ENCODE assay signal across 12 mouse cellular contexts in the genomic region with DNA sequence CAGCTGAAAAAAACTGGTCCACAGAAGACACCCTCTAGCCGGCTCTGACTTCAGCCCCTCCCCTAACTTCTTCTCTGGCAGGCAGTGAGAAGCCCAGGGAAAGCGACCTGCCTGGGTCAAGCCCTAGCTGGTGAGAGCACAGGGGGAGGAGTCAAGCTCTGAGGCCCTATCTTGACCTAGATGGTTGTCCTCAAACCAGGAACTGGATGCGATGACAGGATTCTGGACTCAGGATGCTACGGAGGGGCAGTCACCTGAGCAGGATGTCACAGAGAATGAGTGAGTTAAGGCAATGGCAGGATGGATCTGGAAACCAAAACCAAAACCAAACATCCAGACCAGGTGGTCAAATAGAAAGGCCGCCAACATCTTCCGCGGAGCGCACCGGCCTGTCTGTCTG. TPM values are rescaled to one million over a fixed set of nuclear protein-coding genes. Genes with fewer than 3 reads are reported as not detected.
DNase-seq lines count a peak whose midpoint lies in the region; ATAC-seq lines count a peak whose summit lies in the region.
"Had no signal": no experiment of that assay in that cellular context is flagged by ENCODE, and none has a peak within 500 bp of the region (broad histone marks: within the 10 kb centered on the region; RNA-seq: fewer than 3 reads in every experiment).

No protein-coding gene starts in this region.

- no peaks in the 10 kb centered on the region for H3K36me3 ChIP-seq in heart, embryonic 13.5 days
- no peaks in the 10 kb centered on the region for H3K36me3 ChIP-seq in heart, embryonic 12.5 days
- H3K36me3 ChIP-seq: forebrain, embryonic 10.5 days had no signal

- 0 out of 2 replicates have a peak overlapping the region, but pooled peaks have one; percentile 33 for H3K9ac ChIP-seq in heart, embryonic 13.5 days
- H3K9ac ChIP-seq in heart, embryonic 12.5 days, result no peak overlapping the region; the same call in 1 of the 2 replicates

- no peaks in the 10 kb centered on the region for H3K9me3 ChIP-seq in heart, embryonic 13.5 days
- no peaks in the 10 kb centered on the region for H3K9me3 ChIP-seq in heart, embryonic 12.5 days (replicated peaks)
- H3K9me3 ChIP-seq: forebrain, embryonic 10.5 days had no signal

- intact Hi-C loops in left cerebral cortex, postnatal 10 days (cut with DNase I), result no loop called here

- H3K27me3 ChIP-seq in heart, embryonic 13.5 days (replicated peaks), result peaks cover 49% of the 10 kb centered on the region
- peaks cover 43% of the 10 kb centered on the region for H3K27me3 ChIP-seq in heart, embryonic 12.5 days (replicated peaks)

- peak; percentile 62 to 78 for DNase-seq in kidney, postnatal 4 days
- DNase-seq in retina, postnatal 1 day, result peak; percentile 36
- DNase-seq in left cerebral cortex, postnatal 10 days (ENCODE audit: extremely low spot score in 1 of 2, low spot score in 2 of 2), result no peak
- no peak for DNase-seq in urinary bladder, postnatal 25 days (ENCODE audit: low spot score)
- no peak for DNase-seq in right cerebral cortex, postnatal 10 days (ENCODE audit: low spot score in 2 of 2)
- DNase-seq: cerebellum, adult 18-20 months; heart, postnatal 14 days had no signal

- WGBS in heart, embryonic 13.5 days, result 25% methylated on average over 9 of the region's 9 CpGs
- 37% methylated on average over 9 of the region's 9 CpGs for WGBS in heart, embryonic 12.5 days

- peaks cover 37% of the 10 kb centered on the region for H3K4me1 ChIP-seq in heart, embryonic 13.5 days
- H3K4me1 ChIP-seq in heart, embryonic 12.5 days (replicated peaks), result peaks cover 34% of the 10 kb centered on the region

- peak overlapping the region; percentile 11; the same call in 1 of the 2 replicates for H3K4me2 ChIP-seq in heart, embryonic 13.5 days
- no peak overlapping the region for H3K4me2 ChIP-seq in heart, embryonic 12.5 days

- no peak for ATAC-seq in heart, embryonic 13.5 days (ENCODE audit: extremely low read depth, insufficient number of reproducible peaks, low FRiP score, low TSS enrichment)
- no peak for ATAC-seq in heart, embryonic 12.5 days (ENCODE audit: insufficient number of reproducible peaks, low FRiP score)
- peak; percentile 53 for ATAC-seq in inflammation-experienced regulatory T-cells, adult 6 months

- H3K4me3 ChIP-seq in heart, embryonic 13.5 days, result no peak overlapping the region
- H3K4me3 ChIP-seq in heart, embryonic 12.5 days, result no peak overlapping the region
- H3K4me3 ChIP-seq: forebrain, embryonic 10.5 days had no signal

- H3K27ac ChIP-seq in heart, embryonic 13.5 days (replicated peaks), result no peak overlapping the region
- H3K27ac ChIP-seq in heart, embryonic 12.5 days (ENCODE audit: poor library complexity, severe bottlenecking), result no peak overlapping the region
- H3K27ac ChIP-seq: forebrain, embryonic 10.5 days had no signal

RNA-seq across cellular contexts. Expression of gene Arhgef16, which starts 3.7 kb away (rescaled TPM):
- 2.3 and 2.5 TPM in 2 replicates for polyA plus RNA-seq in heart, embryonic 13.5 days (2015; fragmentation: Nextera tagmentation; extraction: Ambion mirVana)
- 1.8 and 1.9 TPM in 2 replicates for polyA plus RNA-seq in heart, embryonic 12.5 days (2016; fragmentation: Nextera tagmentation; extraction: Ambion mirVana)
- 1 to 10 TPM in 2 of 3 experiments, under 1 TPM in 1; 0.38 to 8.2 (median 5.6) TPM for polyA plus RNA-seq in inflammation-experienced regulatory T-cells, adult 6 months (2017; shearing (Covaris generic))
- under 1 TPM; 0.21 to 0.69 TPM for total RNA-seq in left cerebral cortex, postnatal 10 days (2021)
- total RNA-seq: monocyte, adult 5-6 weeks had no signal

RNA-seq across cellular contexts. Expression of gene B230104I21Rik, which starts 38.2 kb away (rescaled TPM):
- polyA plus RNA-seq in heart, embryonic 13.5 days (2015; fragmentation: Nextera tagmentation; extraction: Ambion mirVana), result not detected in 2 replicates
- polyA plus RNA-seq in heart, embryonic 12.5 days (2016; fragmentation: Nextera tagmentation; extraction: Ambion mirVana), result not detected in 2 replicates
- polyA plus RNA-seq in inflammation-experienced regulatory T-cells, adult 6 months (2017; shearing (Covaris generic)), result not detected
- not detected for total RNA-seq in left cerebral cortex, postnatal 10 days (2021)
- total RNA-seq: heart, postnatal 14 days; monocyte, adult 5-6 weeks had no signal
- polyA plus RNA-seq: forebrain, embryonic 10.5 days had no signal

Comparison
In these comparisons a context has a peak if more than half of its experiments do, and no peak if none do; other contexts are left out.
1. DNase-seq: peak in kidney, postnatal 4 days (2 of 2) and retina, postnatal 1 day (single experiment); none in left cerebral cortex, postnatal 10 days (0 of 2), urinary bladder, postnatal 25 days (single experiment) and right cerebral cortex, postnatal 10 days (0 of 2).